Mouse (Mus musculus) gonadal fat pad, adult 2 months (tissue): ENCODE data around the gene Rad51ap1. TPM values are rescaled to one million over a fixed set of nuclear protein-coding genes. Genes with fewer than 3 reads are reported as not detected.

Experiments used
- polyA plus RNA-seq: library from polyadenylated mRNA; depleted of rRNA; stranded (reverse); fragments of >200 nt; gene quantifications from 2 replicates; pipeline ENCODE4 v1.2.3, GENCODE M21; 2012; rRNA removed

The Rad51ap1 gene
- polyA plus RNA-seq, 1 experiment = 1.4 TPM

Other genes starting within 250 kb of the Rad51ap1 start
- gene Kcna6, start 198.9 kb downstream of the Rad51ap1 start, polyA plus RNA-seq = 0.24 and 0.67 TPM in 2 replicates
- 90.3 and 103 TPM in 2 replicates for gene Ndufa9, start 90.5 kb downstream of the Rad51ap1 start, polyA plus RNA-seq
- gene Akap3, start 86.5 kb downstream of the Rad51ap1 start, polyA plus RNA-seq = 0.59 and 1.1 TPM in 2 replicates
- 0.27 TPM in 1 of 2 replicates, not detected in the other for gene Dyrk4, start 17.7 kb downstream of the Rad51ap1 start, polyA plus RNA-seq
- 6.2 and 6.6 TPM in 2 replicates for gene D6Wsu163e, start 375 bp upstream of the Rad51ap1 start, polyA plus RNA-seq
- not detected in 2 replicates for gene Fgf6, start 76.0 kb upstream of the Rad51ap1 start, polyA plus RNA-seq
- gene Fgf23, start 133.3 kb upstream of the Rad51ap1 start, polyA plus RNA-seq = not detected in 2 replicates
- 3.5 and 4.1 TPM in 2 replicates for gene Tigar, start 170.0 kb upstream of the Rad51ap1 start, polyA plus RNA-seq
- gene Ccnd2, start 212.6 kb upstream of the Rad51ap1 start, polyA plus RNA-seq = 55.4 and 75.2 TPM in 2 replicates